Mouse (Mus musculus) natural killer cell, adult 2 months (primary cell): ENCODE data around the gene Fbxl7.
"Not testable (repeated sequence)": the region's sequence is repeated elsewhere in the genome, so short reads cannot be mapped to it uniquely, and the experiment has no call there.

Experiments
- DNase-seq, 2 experiments: peaks; one replicate each; pipeline ENCODE4 v3.0.0; 2022; ENCODE audit warnings: low spot score in 2 of 2

The Fbxl7 gene

GRCm38 (mm10) chr15:26812856-26813255 lies 82.5 kb downstream of the Fbxl7 start:
- no peak for DNase-seq

- DNase-seq = no peak
Measured at GRCm38 (mm10) chr15:26809569-26809968, 85.8 kb downstream of the Fbxl7 start.

- no peak for DNase-seq
Measured at GRCm38 (mm10) chr15:26804046-26804445, 91.3 kb downstream of the Fbxl7 start.

GRCm38 (mm10) chr15:26799457-26800021 lies 95.8 kb downstream of the Fbxl7 start:
- DNase-seq = no peak

GRCm38 (mm10) chr15:26795937-26796336 lies 99.4 kb downstream of the Fbxl7 start:
- no peak for DNase-seq

GRCm38 (mm10) chr15:26795518-26795917 lies 99.9 kb downstream of the Fbxl7 start:
- no peak for DNase-seq

GRCm38 (mm10) chr15:26787148-26787547 lies 108.2 kb downstream of the Fbxl7 start:
- no peak for DNase-seq

- no peak for DNase-seq
Measured at GRCm38 (mm10) chr15:26780557-26780956, 114.8 kb downstream of the Fbxl7 start.

- DNase-seq = no peak
Measured at GRCm38 (mm10) chr15:26779129-26779528, 116.3 kb downstream of the Fbxl7 start.

GRCm38 (mm10) chr15:26775720-26776119 lies 119.7 kb downstream of the Fbxl7 start:
- DNase-seq = no peak

- DNase-seq = no peak
Measured at GRCm38 (mm10) chr15:26774895-26775294, 120.5 kb downstream of the Fbxl7 start.

GRCm38 (mm10) chr15:26761651-26762050 lies 133.7 kb downstream of the Fbxl7 start:
- no peak for DNase-seq

GRCm38 (mm10) chr15:26748484-26748883 lies 146.9 kb downstream of the Fbxl7 start:
- DNase-seq = no peak

- DNase-seq = no peak
Measured at GRCm38 (mm10) chr15:26732366-26732765, 163.0 kb downstream of the Fbxl7 start.

- no peak for DNase-seq
Measured at GRCm38 (mm10) chr15:26730760-26731159, 164.6 kb downstream of the Fbxl7 start.

- DNase-seq = not testable (repeated sequence)
Measured at GRCm38 (mm10) chr15:26729341-26729740, 166.0 kb downstream of the Fbxl7 start.

GRCm38 (mm10) chr15:26718390-26719036 lies 176.9 kb downstream of the Fbxl7 start:
- no peak for DNase-seq

GRCm38 (mm10) chr15:26717952-26718351 lies 177.4 kb downstream of the Fbxl7 start:
- DNase-seq = no peak

GRCm38 (mm10) chr15:26716181-26716580 lies 179.2 kb downstream of the Fbxl7 start:
- DNase-seq = no peak

- no peak for DNase-seq
Measured at GRCm38 (mm10) chr15:26715635-26716034, 179.7 kb downstream of the Fbxl7 start.

- no peak for DNase-seq
Measured at GRCm38 (mm10) chr15:26712271-26712670, 183.1 kb downstream of the Fbxl7 start.

GRCm38 (mm10) chr15:26704966-26705365 lies 190.4 kb downstream of the Fbxl7 start:
- no peak for DNase-seq

- DNase-seq = no peak
Measured at GRCm38 (mm10) chr15:26703156-26703840, 192.1 kb downstream of the Fbxl7 start.
